Mouse (Mus musculus) lung, adult 18-20 months (tissue): ENCODE measurements around the gene Fkbp11.

ENCODE experiments used
- DNase-seq, 2 experiments: peaks; one replicate each; pipeline ENCODE4 v3.0.0; 2022; ENCODE audit warnings: mixed read lengths in 2 of 2

Fkbp11 gene

GRCm38 (mm10) chr15:98692171-98692715 lies 35.8 kb downstream of the Fkbp11 start:
- DNase-seq, result peak; percentile 60 to 67

GRCm38 (mm10) chr15:98691486-98692147 lies 36.4 kb downstream of the Fkbp11 start:
- no peak for DNase-seq

- DNase-seq, result no peak
These were observed 38.3 kb downstream of the Fkbp11 start for GRCm38 (mm10) chr15:98689682-98690081.

- DNase-seq, result no peak
These were observed 42.1 kb downstream of the Fkbp11 start for GRCm38 (mm10) chr15:98685926-98686325.

GRCm38 (mm10) chr15:98683746-98684145 lies 44.3 kb downstream of the Fkbp11 start:
- no peak for DNase-seq

GRCm38 (mm10) chr15:98683177-98683576 lies 44.8 kb downstream of the Fkbp11 start:
- DNase-seq, result peak in 1 of 2 experiments; percentile 16

GRCm38 (mm10) chr15:98681633-98682032 lies 46.4 kb downstream of the Fkbp11 start:
- no peak for DNase-seq

GRCm38 (mm10) chr15:98680660-98681059 lies 47.3 kb downstream of the Fkbp11 start:
- no peak for DNase-seq

GRCm38 (mm10) chr15:98677977-98678376 lies 50.0 kb downstream of the Fkbp11 start:
- DNase-seq, result no peak

- peak; percentile 90 for DNase-seq
These were observed 50.9 kb downstream of the Fkbp11 start, which contains the start of gene Rnd1 for GRCm38 (mm10) chr15:98676940-98677728. TSS of gene Rnd1 (minus strand) at chr15:98677461.

GRCm38 (mm10) chr15:98676471-98676870 lies 51.5 kb downstream of the Fkbp11 start:
- DNase-seq, result no peak

- no peak for DNase-seq
These were observed 52.3 kb downstream of the Fkbp11 start for GRCm38 (mm10) chr15:98675634-98676250.

GRCm38 (mm10) chr15:98674994-98675545 lies 52.9 kb downstream of the Fkbp11 start:
- no peak for DNase-seq
